Mouse (Mus musculus): ENCODE measurements around the gene Tbc1d1. TPM values are rescaled to one million over a fixed set of nuclear protein-coding genes. Genes with fewer than 3 reads are reported as not detected.
"Not testable (repeated sequence)": the region's sequence is repeated elsewhere in the genome, so short reads cannot be mapped to it uniquely, and the experiment has no call there.

Tbc1d1 gene
- polyA plus RNA-seq, 2 experiments from 2014 or later: 37.0 to 38.7 TPM

- ATAC-seq: peak; percentile 99
Measured at GRCm38 (mm10) chr5:64360147-64360875, 204.2 kb downstream of the Tbc1d1 start.

- ATAC-seq: not testable (repeated sequence)
Measured at GRCm38 (mm10) chr5:64360876-64361268, 204.8 kb downstream of the Tbc1d1 start.

DNA sequence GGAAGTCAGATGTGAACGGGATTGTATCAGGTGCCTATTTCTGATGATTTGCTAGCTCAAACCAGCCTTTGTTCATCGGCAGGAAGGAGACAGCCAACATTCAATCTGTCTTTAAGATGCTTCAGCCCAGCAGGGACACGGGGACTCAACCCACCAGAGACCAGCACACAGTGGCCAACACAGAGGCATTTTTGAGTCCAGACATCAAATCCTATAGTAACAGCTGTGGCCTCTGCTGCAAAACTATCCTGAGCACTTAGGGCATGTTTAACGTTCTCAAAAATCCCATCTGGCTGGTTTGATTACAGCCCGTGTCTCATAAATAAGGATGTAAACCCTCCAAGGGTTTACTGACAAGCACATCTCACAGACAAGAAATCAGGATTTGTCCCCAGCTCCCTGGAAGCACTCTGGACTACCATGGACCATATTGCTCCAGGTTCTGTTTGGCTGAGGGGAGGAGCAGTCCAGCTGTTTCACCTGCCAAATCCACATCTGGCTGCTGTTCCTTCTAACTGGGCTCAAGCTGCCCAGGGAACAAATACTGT lies 207.8 kb downstream of the Tbc1d1 start:
- no peak for ATAC-seq

- no peak for ATAC-seq
Measured at GRCm38 (mm10) chr5:64364432-64365125, 208.5 kb downstream of the Tbc1d1 start.

- no peak for ATAC-seq
Measured at GRCm38 (mm10) chr5:64365187-64366066, 209.3 kb downstream of the Tbc1d1 start.

DNA sequence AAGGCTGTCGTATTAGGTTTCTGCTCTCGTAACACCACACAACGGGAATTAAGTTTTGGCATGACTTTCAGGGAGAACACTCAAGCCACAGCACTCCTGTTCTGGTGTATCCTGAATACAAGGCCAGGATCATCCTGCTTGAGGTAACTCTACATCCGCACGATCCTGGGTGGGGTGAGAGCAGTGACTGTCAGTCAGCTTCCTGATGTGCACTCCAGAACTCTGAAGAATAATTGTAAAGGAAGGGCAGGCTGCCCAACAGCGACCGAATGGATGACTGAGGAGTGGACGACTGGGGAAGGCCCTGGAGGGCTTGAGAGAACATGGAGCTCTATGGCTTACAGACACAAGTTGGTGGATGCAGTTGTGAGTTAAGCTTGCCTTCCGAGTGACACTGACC lies 210.0 kb downstream of the Tbc1d1 start:
- ATAC-seq: no peak

- no peak for ATAC-seq
Measured at GRCm38 (mm10) chr5:64367426-64367825, 211.3 kb downstream of the Tbc1d1 start.

DNA sequence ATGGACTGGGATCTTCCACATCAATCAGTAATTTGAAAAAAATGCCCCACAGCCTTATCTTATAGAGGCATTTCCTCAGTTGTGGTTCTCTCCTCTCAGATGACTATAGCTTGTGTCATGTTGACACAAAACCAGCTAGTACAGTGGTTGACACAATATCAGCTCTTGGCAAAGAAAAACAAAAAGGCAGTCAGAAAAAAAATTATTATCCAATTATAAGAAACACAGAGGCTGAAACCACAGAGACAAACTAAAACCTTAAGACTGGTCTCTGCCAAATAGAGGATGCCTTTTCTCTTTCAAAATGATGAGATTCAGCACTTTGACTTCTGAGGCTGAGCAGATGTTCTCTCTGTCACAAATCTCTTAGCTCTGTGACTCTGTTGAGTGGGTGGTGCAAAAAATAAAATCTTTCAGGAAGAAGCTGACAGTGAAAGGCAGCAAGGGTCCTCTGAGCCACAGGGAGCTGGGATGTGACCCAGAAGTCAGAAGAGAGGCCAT lies 215.3 kb downstream of the Tbc1d1 start:
- peak; percentile 69 for ATAC-seq

- no peak for ATAC-seq
Measured at GRCm38 (mm10) chr5:64372292-64372961, 216.3 kb downstream of the Tbc1d1 start.

GRCm38 (mm10) chr5:64373695-64374094 lies 217.6 kb downstream of the Tbc1d1 start:
- ATAC-seq: no peak

DNA sequence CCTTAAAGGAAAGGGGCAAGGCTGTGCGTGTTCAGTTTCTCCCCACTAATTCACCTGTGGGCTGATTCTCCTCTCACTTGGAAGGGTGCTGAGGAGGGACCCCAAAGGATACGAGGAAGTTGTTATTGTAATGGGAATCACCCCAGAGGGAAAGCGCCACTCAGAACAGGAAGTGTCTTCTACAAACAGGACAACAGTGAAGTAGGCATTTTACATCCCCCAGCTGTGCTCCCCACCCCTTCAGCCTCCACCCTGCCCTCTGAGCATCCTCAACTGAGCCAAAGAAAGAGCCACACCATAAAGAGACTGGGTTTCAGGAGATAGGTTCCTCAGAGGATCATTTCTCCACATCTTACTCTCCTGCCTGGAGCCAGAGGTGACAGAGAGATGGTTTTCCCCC lies 219.7 kb downstream of the Tbc1d1 start:
- no peak for ATAC-seq

DNA sequence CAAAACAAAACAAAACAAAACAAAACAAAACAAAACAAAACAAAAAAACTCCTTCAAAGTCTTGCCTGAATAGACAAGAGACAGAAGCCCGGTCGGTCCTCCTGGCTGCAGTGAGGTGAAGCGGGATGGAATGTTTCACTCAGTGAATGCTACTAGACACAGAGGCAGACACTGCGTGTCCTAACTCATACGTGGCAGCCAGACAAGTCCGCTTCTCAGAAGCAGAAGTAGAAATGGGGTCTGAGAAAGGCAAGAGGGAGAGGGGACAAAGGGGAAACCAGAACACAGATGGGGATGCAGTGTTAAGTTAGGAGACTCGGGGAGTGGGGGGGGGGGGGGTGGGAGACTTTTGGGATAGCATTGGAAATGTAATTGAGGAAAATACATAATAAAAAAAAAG lies 220.4 kb downstream of the Tbc1d1 start:
- no peak for ATAC-seq

- ATAC-seq: peak; percentile 26
Measured at GRCm38 (mm10) chr5:64377705-64378104, 221.6 kb downstream of the Tbc1d1 start.

- no peak for ATAC-seq
Measured at GRCm38 (mm10) chr5:64378591-64379275, 222.6 kb downstream of the Tbc1d1 start.

DNA sequence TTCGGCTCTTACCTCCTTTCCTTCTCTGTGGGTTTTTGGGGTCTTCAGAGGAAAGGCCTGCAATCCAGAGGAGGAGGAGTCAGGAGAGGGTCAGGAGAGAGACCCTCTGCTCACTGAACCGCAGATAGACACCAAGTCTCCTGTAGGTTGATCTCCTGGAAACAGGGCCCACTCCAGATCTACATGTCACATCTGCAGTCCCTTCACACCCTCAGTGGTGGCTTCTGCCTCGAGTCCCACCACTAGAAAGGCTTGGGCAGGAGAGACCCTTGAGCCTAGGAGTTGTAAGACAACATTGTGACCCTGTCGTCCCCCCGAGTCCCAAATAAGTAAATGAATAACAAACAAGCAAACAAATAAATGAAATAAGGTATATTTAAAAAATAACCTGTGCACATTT lies 223.7 kb downstream of the Tbc1d1 start:
- no peak for ATAC-seq

DNA sequence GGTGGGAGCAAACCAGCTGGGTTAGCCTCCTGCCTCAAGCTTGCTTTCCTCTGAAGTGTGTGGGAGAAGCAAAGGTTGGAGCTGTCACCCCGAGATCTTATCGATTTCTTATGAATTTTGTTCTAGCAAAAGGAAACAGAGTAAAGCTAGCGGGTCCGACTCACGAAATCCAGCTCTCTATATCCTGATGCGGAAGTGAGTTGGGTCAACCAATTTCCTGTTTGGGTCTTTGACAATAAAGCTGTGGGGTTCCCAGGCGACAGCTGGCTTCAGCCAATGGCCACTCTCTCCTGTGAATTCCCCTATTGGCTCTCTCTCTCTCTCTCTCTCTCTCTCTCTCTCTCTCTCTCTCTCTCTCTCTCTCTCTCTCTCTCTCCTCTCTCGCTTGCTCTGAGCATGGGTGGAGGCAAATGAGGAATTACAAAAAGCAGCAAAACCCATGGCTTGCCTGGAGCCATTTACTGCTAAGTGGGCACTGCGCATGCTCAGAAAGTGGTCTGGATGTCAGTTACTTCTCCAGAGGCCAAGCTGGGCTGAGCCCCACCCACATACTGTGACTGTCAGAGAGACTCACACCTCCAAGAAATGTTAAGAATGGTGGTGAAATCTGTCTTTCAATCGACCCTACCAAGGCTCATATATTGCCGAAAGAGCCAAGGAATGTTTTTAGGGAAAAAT lies 224.7 kb downstream of the Tbc1d1 start:
- ATAC-seq: peak; percentile 61

DNA sequence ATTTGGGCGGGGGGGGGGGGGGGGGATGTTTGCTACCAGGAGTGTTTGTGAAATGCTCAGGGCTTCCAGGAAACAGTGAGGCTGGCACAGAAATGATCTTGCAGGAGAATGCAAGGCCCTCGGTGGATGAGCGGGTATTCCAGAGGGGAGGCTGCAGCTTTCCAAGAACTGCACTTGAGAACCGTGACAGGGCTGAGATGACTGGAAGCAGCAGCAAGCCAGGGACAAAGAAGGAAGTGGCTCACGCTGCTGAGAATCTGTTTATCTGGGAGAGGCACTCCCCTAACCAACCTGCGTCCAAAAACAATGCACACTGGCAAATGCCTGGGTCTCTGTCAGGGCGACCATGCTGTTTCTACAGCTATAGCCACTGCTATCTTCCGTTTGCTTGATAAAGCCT lies 225.4 kb downstream of the Tbc1d1 start:
- ATAC-seq: no peak

DNA sequence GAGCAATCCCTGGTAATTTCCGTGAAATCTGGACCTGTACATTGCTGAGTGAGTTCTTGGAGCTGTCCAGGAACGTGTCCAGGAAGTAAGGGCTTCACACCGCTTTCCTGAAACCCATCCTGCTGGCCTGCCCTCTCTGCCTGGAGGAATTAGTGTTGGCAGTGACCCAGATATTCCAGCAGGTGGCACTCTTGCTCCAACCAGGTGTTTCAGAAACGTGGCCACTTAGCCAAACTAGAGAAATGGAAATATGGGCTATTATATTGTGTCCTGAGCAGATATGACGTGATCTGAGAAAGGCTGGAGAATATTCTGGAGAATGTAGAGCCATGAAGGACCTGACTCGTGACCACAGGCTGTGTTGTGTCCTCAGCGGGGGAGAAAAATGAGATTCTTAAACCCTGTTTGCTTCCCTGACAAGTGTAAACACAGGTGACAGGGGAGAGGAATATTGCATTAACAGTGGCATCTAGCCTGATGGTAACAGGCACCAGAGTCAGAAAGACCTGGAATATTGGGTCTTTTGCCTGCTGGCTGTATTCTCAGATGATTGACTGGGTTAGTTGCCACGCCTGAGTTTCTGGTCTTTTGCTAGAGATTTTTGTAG lies 226.4 kb downstream of the Tbc1d1 start:
- ATAC-seq: peak; percentile 72

DNA sequence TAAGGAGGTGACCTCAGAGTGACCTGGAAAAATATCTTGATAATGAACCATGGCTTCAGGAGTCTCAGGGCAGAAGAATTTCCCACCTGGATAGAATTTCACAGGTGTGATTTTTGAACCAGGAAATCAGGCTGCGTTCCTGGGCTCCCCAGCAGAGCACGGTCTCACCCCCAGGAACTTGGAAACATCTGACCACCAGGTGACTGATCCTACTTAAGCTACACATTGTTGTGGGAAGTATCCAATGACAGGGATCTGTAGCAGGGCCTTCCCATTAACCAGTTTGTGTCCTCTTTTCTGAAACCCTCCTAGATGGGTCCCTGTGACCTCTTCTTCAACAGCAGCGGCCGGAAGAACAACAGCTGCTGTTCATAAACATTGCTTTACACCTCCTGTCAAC lies 227.1 kb downstream of the Tbc1d1 start:
- no peak for ATAC-seq

- no peak for ATAC-seq
Measured at GRCm38 (mm10) chr5:64384546-64384945, 228.4 kb downstream of the Tbc1d1 start.

DNA sequence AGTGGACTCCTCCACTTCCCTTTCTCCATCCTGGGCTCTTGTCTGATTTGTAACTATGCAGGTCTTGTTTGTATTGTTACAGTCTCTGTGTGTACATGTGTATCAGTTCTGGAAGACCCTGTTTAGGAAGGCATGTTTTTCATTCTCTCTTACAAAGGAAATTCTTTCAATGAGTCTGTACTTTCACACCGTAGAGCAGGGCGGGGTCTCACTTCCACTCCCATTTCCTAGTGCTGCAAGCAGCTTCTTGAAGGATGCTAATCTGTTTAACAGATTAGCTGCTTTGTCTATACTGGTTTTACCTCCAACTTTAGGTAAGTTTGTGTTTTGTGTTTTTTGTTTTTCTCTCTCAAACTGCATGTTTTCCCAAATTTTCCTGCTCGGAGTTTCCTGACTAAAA lies 230.9 kb downstream of the Tbc1d1 start:
- ATAC-seq: no peak

All from CD4-positive, CD25-positive, alpha-beta regulatory T cell, adult 4 months (primary cell).